Mouse (Mus musculus) forebrain, embryonic 15.5 days (tissue): ENCODE data around the gene Rhox3a. TPM values are rescaled to one million over a fixed set of nuclear protein-coding genes. Genes with fewer than 3 reads are reported as not detected.
"Not testable (repeated sequence)": the region's sequence is repeated elsewhere in the genome, so short reads cannot be mapped to it uniquely, and the experiment has no call there.

Experiments used
- ATAC-seq: fragments of 200-750 bp; cut with Nextera tagmentation; replicated peaks from 2 replicates; pipeline ENCODE4 v1.8.0; 2017; ENCODE audit warnings: mild to moderate bottlenecking, moderate TSS enrichment, moderate library complexity
- H3K27ac ChIP-seq: fragments of 300-500 bp; sonication (generic); replicated peaks from 2 replicates; pipeline ENCODE4 v1.5.1; 2015; ENCODE audit warnings: mild to moderate bottlenecking, inconsistent platforms
- H3K27me3 ChIP-seq: fragments of 300-500 bp; sonication (generic); 2 replicates; pipeline ENCODE4 v1.6.1; 2015; ENCODE audit warnings: inconsistent platforms
- H3K36me3 ChIP-seq: fragments of 300-500 bp; sonication (generic); 2 replicates; pipeline ENCODE4 v1.6.1; 2015; ENCODE audit warnings: mild to moderate bottlenecking, inconsistent platforms
- H3K4me1 ChIP-seq: fragments of 300-500 bp; sonication (generic); 2 replicates; pipeline ENCODE4 v1.6.1; 2015; ENCODE audit warnings: inconsistent platforms
- H3K4me2 ChIP-seq: fragments of 300-500 bp; sonication (generic); replicated peaks from 2 replicates; pipeline ENCODE4 v1.6.1; 2015; ENCODE audit warnings: mild to moderate bottlenecking, inconsistent platforms
- H3K4me3 ChIP-seq: fragments of 300-500 bp; sonication (generic); 2 replicates; pipeline ENCODE4 v1.5.1; 2015; ENCODE audit warnings: mild to moderate bottlenecking, inconsistent platforms
- H3K9ac ChIP-seq: fragments of 300-500 bp; sonication (generic); replicated peaks from 2 replicates; pipeline ENCODE4 v1.6.1; 2015; ENCODE audit warnings: mild to moderate bottlenecking, inconsistent platforms
- H3K9me3 ChIP-seq: fragments of 300-500 bp; sonication (generic); 2 replicates; pipeline ENCODE4 v1.6.1; 2016; ENCODE audit warnings: inconsistent platforms
- WGBS: fragments of 180-500 bp; shearing (Covaris S2); methylation state at CpG from one replicate; pipeline ENCODE4 v1.1.7; 2015; ENCODE audit warnings: mixed read lengths; 5-methylcytosine and 5-hydroxymethylcytosine counted together
- polyA plus RNA-seq: library from polyadenylated mRNA; unstranded; fragments of >200 nt; fragmentation: Nextera tagmentation; extraction: Ambion mirVana; gene quantifications from 2 replicates; pipeline ENCODE4 v1.2.1, GENCODE M21; 2015

Rhox3a gene
- not detected in 2 replicates for polyA plus RNA-seq

DNA sequence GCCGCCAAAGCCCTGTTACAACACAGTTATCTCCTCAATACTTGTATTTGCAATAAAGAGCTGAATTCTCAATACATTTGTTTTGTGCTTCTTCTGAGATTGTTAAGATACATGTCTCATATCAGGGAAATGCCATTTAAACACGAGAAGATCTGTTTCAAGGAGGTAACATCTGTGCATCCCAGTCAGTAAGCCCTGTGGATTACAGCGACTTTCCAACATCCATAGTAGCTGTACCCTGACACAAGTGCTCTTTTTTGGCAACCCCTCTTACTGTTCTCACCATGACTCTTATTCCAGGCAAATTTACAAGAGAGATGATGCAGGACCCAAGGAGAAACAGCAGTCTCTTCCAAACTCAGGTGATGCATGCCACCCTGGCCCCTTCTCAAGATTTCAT is at the start of gene Rhox3a:
TSS of gene Rhox3a (plus strand) at position 301 of the 400 bp plus-strand sequence.
- H3K27ac ChIP-seq, H3K9ac ChIP-seq, H3K9me3 ChIP-seq, H3K4me2 ChIP-seq, H3K36me3 ChIP-seq, H3K4me3 ChIP-seq, ATAC-seq, H3K27me3 ChIP-seq, H3K4me1 ChIP-seq: not testable (repeated sequence)
- 93% methylated on average over 1 of the region's 3 CpGs for WGBS

DNA sequence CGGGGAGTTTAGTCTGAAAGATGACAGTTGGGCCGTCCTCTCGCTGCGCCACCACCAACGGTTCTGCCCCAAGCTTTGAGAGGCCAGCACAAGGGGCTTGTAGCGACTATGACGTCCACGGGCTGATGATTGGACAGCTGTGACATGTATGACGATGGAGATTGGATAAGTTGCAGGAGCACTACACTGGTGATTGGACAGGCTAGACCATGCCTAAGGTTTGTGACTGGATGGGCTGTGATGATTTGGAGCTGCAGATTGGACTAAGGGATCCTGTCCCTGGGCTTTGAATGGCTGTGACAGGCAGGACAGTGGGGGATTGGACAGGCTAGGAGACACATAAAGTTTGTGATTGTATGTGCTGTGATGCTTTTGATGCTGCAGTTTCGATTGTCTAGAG is 38.8 kb upstream of the Rhox3a start, which contains the start of gene Gm9:
TSS of gene Gm9 (minus strand) at position 101 of the 400 bp plus-strand sequence.
- H3K27ac ChIP-seq: no peak within 1 kb of the TSS
- no peak within 1 kb of the TSS for H3K9ac ChIP-seq
- H3K4me2 ChIP-seq: no peak within 1 kb of the TSS
- no peak within 1 kb of the TSS for H3K4me3 ChIP-seq
- no peaks in the 10 kb centered on the region for H3K4me1 ChIP-seq
- H3K27me3 ChIP-seq: no peaks in the 10 kb centered on the region
- no peak for ATAC-seq
- WGBS: 89% methylated on average over 10 of the region's 10 CpGs
- no peaks in the 10 kb centered on the region for H3K36me3 ChIP-seq
- no peaks in the 10 kb centered on the region for H3K9me3 ChIP-seq

DNA sequence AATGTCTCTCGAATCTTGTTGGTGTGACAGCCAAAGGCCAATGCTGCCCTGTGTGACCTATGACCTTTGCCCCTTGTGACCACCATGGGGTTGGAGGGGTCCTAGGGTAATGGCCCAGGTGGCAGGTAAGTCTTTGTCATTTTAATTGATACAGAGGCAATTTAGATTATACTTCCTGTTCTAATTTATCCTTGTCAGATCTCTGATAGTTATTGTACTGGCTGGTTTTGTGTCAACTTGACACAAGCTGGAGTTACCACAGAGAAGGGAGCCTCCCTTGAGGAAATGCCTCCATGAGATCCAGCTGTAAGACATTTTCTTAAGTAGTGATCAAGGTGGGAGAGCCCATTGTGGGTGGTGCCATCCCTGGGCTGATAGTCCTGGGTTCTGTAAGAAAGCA is 27.6 kb upstream of the Rhox3a start, which contains the start of gene Rhox1:
TSS of gene Rhox1 (minus strand) at position 101 of the 400 bp plus-strand sequence.
- H3K9me3 ChIP-seq, H3K36me3 ChIP-seq, H3K9ac ChIP-seq, ATAC-seq, H3K4me3 ChIP-seq, H3K4me2 ChIP-seq, H3K27ac ChIP-seq, H3K4me1 ChIP-seq, H3K27me3 ChIP-seq: not testable (repeated sequence)
- WGBS: 81% methylated on average over 1 of the region's 1 CpGs

DNA sequence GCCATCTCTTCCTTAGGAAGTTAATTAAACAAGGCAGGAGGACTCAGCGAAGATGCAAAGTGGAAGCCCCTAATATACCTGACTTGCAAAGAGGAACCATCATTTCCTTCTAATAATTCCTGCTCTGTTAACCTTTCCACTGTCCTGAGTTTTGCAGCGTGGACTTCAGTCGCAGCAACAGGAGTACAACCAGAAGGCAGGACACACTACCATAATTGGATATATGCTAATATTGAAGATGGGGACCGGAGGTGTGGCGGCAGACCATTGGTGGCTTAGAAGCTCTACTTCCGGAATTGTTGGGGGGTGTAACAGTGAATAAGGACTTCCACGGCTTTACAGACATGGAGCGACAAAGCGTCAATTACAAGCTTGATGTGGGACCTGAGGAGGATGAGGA is 5.0 kb upstream of the Rhox3a start, which contains the start of gene Rhox2a:
TSS of gene Rhox2a (plus strand) at position 301 of the 400 bp plus-strand sequence.
- not testable (repeated sequence) for H3K4me2 ChIP-seq, H3K27me3 ChIP-seq, H3K27ac ChIP-seq, H3K36me3 ChIP-seq, H3K9ac ChIP-seq, ATAC-seq, H3K9me3 ChIP-seq, H3K4me3 ChIP-seq, H3K4me1 ChIP-seq
- 100% methylated on average over 2 of the region's 9 CpGs for WGBS

DNA sequence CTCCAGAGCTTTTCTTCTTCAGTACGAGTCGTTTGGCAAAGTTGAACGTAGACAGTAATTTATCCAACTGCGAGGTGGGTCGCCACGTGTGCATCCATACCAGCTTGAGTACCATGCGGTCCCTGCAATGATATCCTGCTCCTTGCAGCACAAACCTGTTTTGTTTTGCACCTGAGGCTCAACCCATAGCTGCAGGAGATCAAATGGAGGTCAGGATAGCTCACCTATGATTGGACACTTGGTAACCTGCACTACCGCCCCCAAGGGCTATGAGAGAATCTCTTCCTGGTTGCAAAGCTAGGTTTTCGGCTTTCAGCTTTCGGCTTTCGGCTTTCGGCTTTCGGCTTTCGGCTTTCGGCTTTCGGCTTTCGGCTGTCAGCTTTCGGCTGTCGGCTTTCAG is 15.3 kb downstream of the Rhox3a start, which contains the start of gene Rhox4a:
TSS of gene Rhox4a (plus strand) at position 301 of the 400 bp plus-strand sequence.
- not testable (repeated sequence) for H3K36me3 ChIP-seq, H3K4me3 ChIP-seq, H3K4me1 ChIP-seq, H3K9ac ChIP-seq, H3K27me3 ChIP-seq, H3K4me2 ChIP-seq, ATAC-seq, H3K27ac ChIP-seq, H3K9me3 ChIP-seq
- 94% methylated on average over 11 of the region's 19 CpGs for WGBS

Other genes with a start within 250 kb of the Rhox3a start
- not detected in 2 replicates for gene Sowahd, start 201.1 kb upstream of the Rhox3a start, polyA plus RNA-seq
- 336 and 348 TPM in 2 replicates for gene Rpl39, start 164.5 kb upstream of the Rhox3a start, polyA plus RNA-seq
- gene Upf3b, start 139.6 kb upstream of the Rhox3a start, polyA plus RNA-seq: 27.2 and 30.3 TPM in 2 replicates
- gene Nkap, start 123.1 kb upstream of the Rhox3a start, polyA plus RNA-seq: 19.1 and 20.3 TPM in 2 replicates
- 0.20 and 0.22 TPM in 2 replicates for gene Akap14, start 81.1 kb upstream of the Rhox3a start, polyA plus RNA-seq
- 449 and 519 TPM in 2 replicates for gene Ndufa1, start 58.8 kb upstream of the Rhox3a start, polyA plus RNA-seq
- 14.3 and 15.9 TPM in 2 replicates for gene Rnf113a1, start 58.7 kb upstream of the Rhox3a start, polyA plus RNA-seq
- gene Gm9, start 38.9 kb upstream of the Rhox3a start, polyA plus RNA-seq: not detected in 2 replicates
- not detected in 2 replicates for gene Rhox1, start 27.7 kb upstream of the Rhox3a start, polyA plus RNA-seq
- gene Rhox2a, start 4.9 kb upstream of the Rhox3a start, polyA plus RNA-seq: not detected in 2 replicates
- gene Rhox4a, start 15.4 kb downstream of the Rhox3a start, polyA plus RNA-seq: not detected in 2 replicates
- gene Rhox3a2, start 130.1 kb downstream of the Rhox3a start, polyA plus RNA-seq: not detected in 2 replicates
- gene Rhox4a2, start 140.9 kb downstream of the Rhox3a start, polyA plus RNA-seq: not detected in 2 replicates
- gene Rhox2b, start 162.1 kb downstream of the Rhox3a start, polyA plus RNA-seq: not detected in 2 replicates
- gene Rhox4b, start 182.6 kb downstream of the Rhox3a start, polyA plus RNA-seq: not detected in 2 replicates
- not detected in 2 replicates for gene Rhox2c, start 203.8 kb downstream of the Rhox3a start, polyA plus RNA-seq
- not detected in 2 replicates for gene Rhox3c, start 208.7 kb downstream of the Rhox3a start, polyA plus RNA-seq
- not detected in 2 replicates for gene Rhox4c, start 230.4 kb downstream of the Rhox3a start, polyA plus RNA-seq
- gene Rhox2d, start 243.5 kb downstream of the Rhox3a start, polyA plus RNA-seq: not detected in 2 replicates